Mouse (Mus musculus): Measurements from ENCODE around the gene Manf. TPM values are rescaled to one million over a fixed set of nuclear protein-coding genes. Genes with fewer than 3 reads are reported as not detected.
A peak's percentile ranks its signal among the peaks of the same experiment; 100 is the strongest.

The Manf gene
- polyA plus RNA-seq, 1 experiment from 2014 or later, result 194 TPM

DNA sequence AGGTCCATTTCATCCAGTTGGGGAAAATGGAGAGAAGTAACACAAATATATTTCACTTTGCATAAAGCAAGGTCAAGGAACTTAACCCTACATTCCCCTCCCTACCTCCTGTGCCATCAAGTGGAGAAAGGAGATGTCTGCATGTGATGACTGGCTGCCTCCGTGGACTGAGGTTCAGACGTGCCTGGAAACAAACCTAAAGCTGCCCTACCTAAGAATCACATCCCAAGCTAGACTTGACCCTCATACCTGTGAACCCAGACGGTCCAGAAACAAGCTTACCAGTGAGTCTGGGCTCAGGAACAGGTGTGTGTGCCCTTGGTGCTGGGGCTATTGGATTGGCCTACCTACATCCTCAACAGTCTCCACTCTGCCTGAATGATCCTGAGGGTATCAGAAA lies 1.5 kb upstream of the Manf start:
- Histone ChIP-seq H3K4me1 (peaks cover 29% of the 10 kb centered on the region), H3K4me3 (no peak overlapping the region), H3K9ac (replicated peaks) (no peak overlapping the region; the same call in 1 of the 2 replicates), H3K9me3 (no peaks in the 10 kb centered on the region), H3K27ac (replicated peaks) (no peak overlapping the region), H3K27me3 (no peaks in the 10 kb centered on the region), H3K4me2 (replicated peaks) (peak overlapping the region; percentile 19), H3K36me3 (peaks cover 28% of the 10 kb centered on the region)
- ATAC-seq (ENCODE audit: low FRiP score, low read depth), result no peak
- 49% methylated on average over 3 of the region's 3 CpGs for WGBS

DNA sequence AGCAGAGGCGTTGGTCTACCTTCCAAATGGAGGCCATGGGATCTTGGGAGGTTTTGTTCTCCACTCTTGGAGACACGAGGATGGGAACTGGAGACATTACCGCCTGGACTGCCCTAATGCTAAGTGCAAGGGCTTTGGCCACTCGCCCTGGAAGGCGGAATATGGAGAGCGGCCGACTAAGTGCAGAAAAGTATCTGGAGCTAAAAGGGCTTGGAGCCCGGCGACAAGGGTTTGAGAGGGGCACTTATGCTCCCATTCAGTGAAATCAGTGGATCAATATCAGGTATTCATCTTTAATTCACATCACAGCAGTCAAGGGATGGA lies 735 bp upstream of the Manf start:
- WGBS, result under 1% methylated on average over 9 of the region's 9 CpGs
- peaks cover 32% of the 10 kb centered on the region for H3K36me3 ChIP-seq
- ATAC-seq (ENCODE audit: low FRiP score, low read depth), result no peak
- H3K27ac ChIP-seq (replicated peaks), result peak overlapping the region; percentile 93
- no peaks in the 10 kb centered on the region for H3K9me3 ChIP-seq
- no peaks in the 10 kb centered on the region for H3K27me3 ChIP-seq
- peaks cover 36% of the 10 kb centered on the region for H3K4me1 ChIP-seq
- H3K4me3 ChIP-seq, result peak overlapping the region; percentile 95
- H3K4me2 ChIP-seq (replicated peaks), result peak overlapping the region; percentile 83
- peak overlapping the region; percentile 83 for H3K9ac ChIP-seq (replicated peaks)

DNA sequence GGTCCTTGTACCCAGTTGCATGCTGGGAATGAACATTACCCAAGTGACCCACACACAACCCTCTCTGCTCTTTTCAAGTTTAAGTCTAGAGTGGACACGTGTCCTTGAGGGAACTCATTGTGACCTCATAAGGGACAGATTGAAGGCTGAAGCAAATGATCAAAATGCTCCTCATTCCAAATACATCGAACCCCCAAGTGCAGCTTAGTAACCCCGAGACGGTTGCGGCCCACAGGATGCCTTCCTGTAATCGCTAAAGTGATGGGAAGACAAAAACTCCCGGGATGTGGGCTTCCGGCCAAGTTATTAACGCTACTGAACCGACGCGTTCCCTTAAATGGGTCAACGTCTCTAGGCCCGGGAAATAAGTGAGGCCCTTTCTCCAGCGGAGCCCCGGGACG lies 438 bp downstream of the Manf start:
- Histone ChIP-seq H3K4me2 (replicated peaks) (peak overlapping the region; percentile 68), H3K9ac (replicated peaks) (peak overlapping the region; percentile 83), H3K27me3 (no peaks in the 10 kb centered on the region), H3K4me3 (peak overlapping the region; percentile 95), H3K4me1 (peaks cover 39% of the 10 kb centered on the region), H3K36me3 (peaks cover 32% of the 10 kb centered on the region), H3K9me3 (no peaks in the 10 kb centered on the region), H3K27ac (replicated peaks) (peak overlapping the region; percentile 93)
- no peak for ATAC-seq (ENCODE audit: low FRiP score, low read depth)
- WGBS, result 2% methylated on average over 17 of the region's 17 CpGs

DNA sequence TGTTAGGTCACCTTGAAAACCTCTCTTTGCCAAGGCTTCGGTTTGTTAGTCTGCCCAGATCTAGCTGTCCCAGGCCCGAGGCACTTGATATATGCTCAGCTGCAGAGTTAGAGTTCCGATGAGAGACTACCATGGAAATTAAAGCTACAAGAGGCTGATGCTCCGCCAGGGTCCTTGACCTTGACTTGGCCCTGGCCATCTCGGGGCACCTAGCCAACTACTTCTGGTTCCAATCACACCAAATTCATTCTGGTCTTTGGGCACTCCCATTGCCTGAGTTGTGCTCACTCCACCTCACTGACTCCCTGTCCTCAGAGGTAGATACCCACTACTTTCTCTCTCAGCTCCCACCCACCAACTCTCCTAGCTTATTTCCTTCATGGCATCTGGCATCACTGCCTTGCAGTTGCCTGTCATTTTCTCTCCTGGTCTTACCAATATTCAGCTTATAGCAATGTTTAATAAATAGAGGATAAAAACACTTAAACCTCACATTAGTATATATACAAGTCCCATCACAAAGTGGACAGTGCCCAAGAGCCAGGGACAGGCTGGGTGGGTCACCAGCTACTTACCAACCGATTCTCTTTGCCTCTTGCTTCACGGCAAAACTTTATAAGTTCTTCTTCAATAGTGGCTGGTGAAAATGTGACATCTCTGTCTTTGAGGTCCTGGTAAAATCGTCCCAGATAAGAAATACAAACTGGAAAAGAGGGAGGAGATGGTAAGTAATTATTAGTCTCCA lies 1.1 kb downstream of the Manf start:
- Histone ChIP-seq H3K36me3 (peaks cover 32% of the 10 kb centered on the region), H3K9me3 (no peaks in the 10 kb centered on the region), H3K4me3 (peak overlapping the region; percentile 95), H3K9ac (replicated peaks) (peak overlapping the region; percentile 83), H3K27ac (replicated peaks) (no peak overlapping the region), H3K4me2 (replicated peaks) (peak overlapping the region; percentile 68), H3K27me3 (no peaks in the 10 kb centered on the region), H3K4me1 (peaks cover 39% of the 10 kb centered on the region)
- ATAC-seq (ENCODE audit: low FRiP score, low read depth), result no peak
- WGBS, result 72% methylated on average over 8 of the region's 8 CpGs

DNA sequence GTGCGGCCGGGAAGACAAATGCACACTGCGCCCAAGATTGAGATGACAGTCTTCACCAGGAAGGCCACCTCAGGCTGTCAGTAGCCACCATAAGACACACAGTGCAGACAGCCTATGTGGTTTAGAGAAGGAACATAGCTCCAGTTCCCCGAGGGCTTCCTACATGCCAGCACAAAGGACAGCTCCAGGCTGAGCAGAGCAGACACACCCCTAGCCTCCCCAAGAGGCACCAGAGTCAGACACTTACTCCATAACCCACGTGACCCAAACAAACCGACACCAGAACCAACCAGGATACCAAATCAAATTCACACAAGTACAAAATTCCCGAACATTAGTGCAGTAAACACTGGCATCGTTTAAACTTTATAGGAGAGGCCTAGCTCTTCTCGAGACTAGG lies 2.5 kb downstream of the Manf start:
- no peak for ATAC-seq (ENCODE audit: low FRiP score, low read depth)
- no peak overlapping the region for H3K27ac ChIP-seq (replicated peaks)
- H3K4me1 ChIP-seq, result peaks cover 52% of the 10 kb centered on the region
- H3K36me3 ChIP-seq, result peaks cover 41% of the 10 kb centered on the region
- H3K4me2 ChIP-seq (replicated peaks), result no peak overlapping the region
- H3K4me3 ChIP-seq, result no peak overlapping the region
- no peak overlapping the region for H3K9ac ChIP-seq (replicated peaks)
- WGBS, result 92% methylated on average over 9 of the region's 9 CpGs
- no peaks in the 10 kb centered on the region for H3K9me3 ChIP-seq
- H3K27me3 ChIP-seq, result no peaks in the 10 kb centered on the region

DNA sequence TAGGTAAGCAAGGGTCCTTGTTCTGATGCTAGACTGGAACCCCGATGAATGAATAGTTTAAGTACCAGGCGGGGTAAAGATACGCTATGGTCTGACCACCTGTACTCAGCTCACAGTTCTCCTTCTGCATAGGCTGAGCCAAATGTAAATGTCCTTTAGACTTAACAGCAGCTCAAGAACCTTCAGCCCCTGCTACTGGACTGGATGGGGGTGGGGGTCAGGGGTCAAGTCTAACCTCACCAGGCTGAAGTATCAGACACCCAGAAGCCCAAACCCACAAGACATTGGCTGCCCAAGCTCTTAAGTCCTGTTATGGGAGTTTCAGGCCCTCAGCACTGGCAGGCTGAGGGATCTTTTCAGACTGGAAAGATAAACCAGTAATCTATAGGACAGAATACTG lies 3.4 kb downstream of the Manf start:
- H3K9ac ChIP-seq (replicated peaks), result no peak overlapping the region
- peaks cover 60% of the 10 kb centered on the region for H3K4me1 ChIP-seq
- H3K9me3 ChIP-seq, result no peaks in the 10 kb centered on the region
- 91% methylated on average over 3 of the region's 3 CpGs for WGBS
- no peak overlapping the region for H3K4me3 ChIP-seq
- H3K36me3 ChIP-seq, result peaks cover 48% of the 10 kb centered on the region
- no peak for ATAC-seq (ENCODE audit: low FRiP score, low read depth)
- no peaks in the 10 kb centered on the region for H3K27me3 ChIP-seq
- H3K4me2 ChIP-seq (replicated peaks), result no peak overlapping the region
- H3K27ac ChIP-seq (replicated peaks), result no peak overlapping the region

DNA sequence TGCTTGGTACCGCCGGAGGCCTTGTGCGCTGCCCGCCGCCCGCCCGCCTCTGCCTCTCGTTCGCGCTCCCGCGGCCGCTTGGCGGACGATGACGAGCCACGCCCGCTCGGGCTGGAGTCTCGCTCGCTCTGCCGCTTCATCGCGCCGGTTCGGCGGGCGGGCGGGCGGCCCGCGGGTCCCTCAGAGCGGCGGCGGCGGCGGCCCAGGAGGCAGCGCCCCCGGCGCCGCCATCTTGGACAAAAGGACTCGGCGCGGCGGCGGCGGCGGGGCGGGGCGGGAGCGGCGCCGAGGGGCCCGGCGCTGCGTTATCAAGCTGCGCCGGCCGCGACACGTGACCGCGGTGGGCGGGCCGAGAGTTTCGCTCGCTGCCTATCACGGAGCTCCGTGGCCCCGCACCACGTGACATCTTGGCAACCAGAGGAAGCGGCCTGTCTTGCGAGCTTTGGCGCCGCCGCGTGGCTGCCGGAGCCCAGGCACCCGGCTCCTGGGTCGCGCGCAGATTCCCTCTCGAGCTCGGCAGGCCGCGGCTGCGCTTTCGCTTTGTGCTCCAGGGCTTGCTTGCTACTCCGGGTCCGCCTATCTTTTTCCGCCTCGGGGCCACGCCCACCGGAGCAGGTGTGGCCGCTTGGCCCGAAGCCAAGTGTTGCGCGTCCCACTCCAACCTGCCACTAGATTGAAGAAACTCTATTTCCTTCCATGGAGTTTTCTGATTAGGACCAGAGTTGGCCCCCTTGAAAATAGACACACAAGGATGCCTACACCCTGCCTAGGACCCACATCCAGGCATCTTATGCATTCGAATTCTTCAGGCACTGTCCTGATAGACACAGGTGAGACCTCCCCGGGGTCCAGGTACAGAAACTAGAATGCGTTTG lies 4.7 kb downstream of the Manf start, which contains the start of gene Rbm15b:
Rbm15b (minus strand) TSS at position 601 of the 875 bp plus-strand sequence.
- WGBS, result 2% methylated on average over 86 of the region's 101 CpGs
- Histone ChIP-seq H3K36me3 (peaks cover 61% of the 10 kb centered on the region), H3K27me3 (no peaks in the 10 kb centered on the region)

DNA sequence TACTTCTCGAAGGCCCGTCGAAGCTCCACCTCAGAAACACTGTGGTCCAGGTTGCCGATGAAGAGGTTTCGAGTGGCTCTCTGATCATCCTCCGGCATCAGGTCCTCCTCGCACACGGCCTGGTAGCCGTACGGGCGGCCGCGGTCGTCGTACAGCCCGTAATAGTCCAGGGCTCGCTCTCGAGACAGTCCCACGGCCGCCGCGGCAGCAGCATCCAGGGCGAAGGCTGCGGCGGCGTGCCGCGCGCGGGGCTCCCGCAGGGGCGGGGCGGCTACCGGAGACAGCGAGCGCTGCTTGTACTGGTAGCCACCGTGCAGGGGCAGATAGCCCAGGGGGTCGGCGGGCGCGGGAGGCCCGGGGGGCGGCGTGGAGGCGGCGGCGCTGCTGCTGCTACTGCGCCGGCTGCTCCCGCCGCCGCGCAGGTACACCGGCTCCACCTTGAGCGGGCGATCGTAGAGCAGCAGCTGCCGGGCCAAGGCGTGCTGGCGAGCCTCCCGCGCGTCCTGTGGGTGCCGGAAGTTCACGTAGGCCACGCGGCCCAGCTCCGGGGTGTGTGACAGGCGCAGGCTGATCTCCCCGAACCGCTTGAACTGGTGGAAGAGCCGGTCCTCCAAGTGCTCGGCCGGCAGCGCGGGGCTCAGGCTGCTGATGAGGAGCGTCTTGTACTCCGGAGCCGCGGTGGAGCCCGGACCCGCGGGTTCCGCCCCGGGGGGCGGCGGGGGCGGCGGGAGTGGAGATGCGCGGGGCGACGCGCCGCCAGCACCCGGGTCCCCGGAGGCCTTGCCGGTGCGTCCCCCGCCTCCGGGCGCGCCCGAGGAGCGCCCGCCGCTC lies 5.7 kb downstream of the Manf start:
- ATAC-seq (ENCODE audit: low FRiP score, low read depth), result peak; percentile 5; the same call in 1 of the 2 replicates
- peak overlapping the region; percentile 91 for H3K27ac ChIP-seq (replicated peaks)
- 1% methylated on average over 65 of the region's 107 CpGs for WGBS
- no peaks in the 10 kb centered on the region for H3K9me3 ChIP-seq
- H3K27me3 ChIP-seq, result no peaks in the 10 kb centered on the region
- H3K36me3 ChIP-seq, result peaks cover 70% of the 10 kb centered on the region
- peak overlapping the region; percentile 99 for H3K9ac ChIP-seq (replicated peaks)
- peak overlapping the region; percentile 91 for H3K4me3 ChIP-seq
- peaks cover 73% of the 10 kb centered on the region for H3K4me1 ChIP-seq
- peak overlapping the region; percentile 95 for H3K4me2 ChIP-seq (replicated peaks)

More for the DNA sequence above, 4.7 kb downstream of the Manf start, which contains the start of gene Rbm15b:
- H3K4me3 ChIP-seq, result peak within 1 kb of the TSS; percentile 91
- H3K9ac ChIP-seq (replicated peaks), result peak within 1 kb of the TSS; percentile 99
- peak within 1 kb of the TSS; percentile 95 for H3K4me2 ChIP-seq (replicated peaks)
- H3K9me3 ChIP-seq, result no peaks in the 10 kb centered on the region
- peaks cover 66% of the 10 kb centered on the region for H3K4me1 ChIP-seq
- H3K27ac ChIP-seq (replicated peaks), result peak within 1 kb of the TSS; percentile 91
- ATAC-seq (ENCODE audit: low FRiP score, low read depth), result peak; percentile 67

DNA sequence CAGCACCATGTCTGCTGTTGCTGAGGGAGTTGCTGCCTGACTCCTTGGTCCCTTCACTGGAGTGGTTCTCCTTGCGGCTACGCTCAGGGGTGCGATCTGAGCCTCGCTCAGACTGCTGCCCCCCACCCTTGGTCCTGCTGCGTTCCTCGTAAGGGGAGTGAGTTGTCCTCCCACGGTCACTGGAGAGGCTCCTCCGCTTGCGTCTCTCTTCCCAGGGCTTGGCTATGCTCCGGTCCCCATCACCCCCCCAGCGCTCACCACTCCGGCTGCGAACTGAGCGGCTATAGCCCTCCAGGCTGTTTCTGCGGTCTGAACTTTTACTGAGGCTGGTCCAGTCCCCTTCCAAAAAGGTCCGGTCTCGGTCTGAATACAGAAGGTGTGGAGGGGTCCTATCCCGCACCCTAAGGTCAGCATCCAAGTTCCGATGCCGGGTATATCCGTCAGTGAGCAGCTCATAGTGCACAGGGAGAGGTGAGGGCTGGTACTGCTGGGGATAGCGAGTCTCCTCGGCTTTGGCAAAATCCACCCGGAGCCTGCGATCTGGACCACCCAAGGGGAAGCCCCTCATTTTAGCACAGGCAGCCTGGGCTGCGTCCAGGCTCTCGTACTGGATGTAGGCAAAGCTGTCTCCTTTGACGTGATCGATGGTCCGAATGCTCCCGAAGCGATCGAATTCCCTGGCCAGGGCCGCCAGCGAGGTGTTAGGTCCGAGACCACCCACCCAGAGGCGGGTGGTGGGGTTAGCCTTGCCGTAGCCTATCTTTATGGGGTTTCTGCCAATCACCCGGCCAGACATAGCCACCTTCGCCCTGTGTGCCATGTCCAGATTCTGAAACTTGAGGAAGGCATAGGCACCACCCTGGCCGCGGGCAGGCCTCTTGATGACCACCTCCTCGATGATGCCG lies 6.5 kb downstream of the Manf start:
- no peaks in the 10 kb centered on the region for H3K9me3 ChIP-seq
- peaks cover 68% of the 10 kb centered on the region for H3K36me3 ChIP-seq
- no peak for ATAC-seq (ENCODE audit: low FRiP score, low read depth)
- 23% methylated on average over 44 of the region's 44 CpGs for WGBS
- H3K27ac ChIP-seq (replicated peaks), result peak overlapping the region; percentile 91; the same call in 1 of the 2 replicates
- H3K4me1 ChIP-seq, result peaks cover 64% of the 10 kb centered on the region
- peak overlapping the region; percentile 99 for H3K9ac ChIP-seq (replicated peaks)
- no peaks in the 10 kb centered on the region for H3K27me3 ChIP-seq
- peak overlapping the region; percentile 95 for H3K4me2 ChIP-seq (replicated peaks)
- peak overlapping the region; percentile 91 for H3K4me3 ChIP-seq

DNA sequence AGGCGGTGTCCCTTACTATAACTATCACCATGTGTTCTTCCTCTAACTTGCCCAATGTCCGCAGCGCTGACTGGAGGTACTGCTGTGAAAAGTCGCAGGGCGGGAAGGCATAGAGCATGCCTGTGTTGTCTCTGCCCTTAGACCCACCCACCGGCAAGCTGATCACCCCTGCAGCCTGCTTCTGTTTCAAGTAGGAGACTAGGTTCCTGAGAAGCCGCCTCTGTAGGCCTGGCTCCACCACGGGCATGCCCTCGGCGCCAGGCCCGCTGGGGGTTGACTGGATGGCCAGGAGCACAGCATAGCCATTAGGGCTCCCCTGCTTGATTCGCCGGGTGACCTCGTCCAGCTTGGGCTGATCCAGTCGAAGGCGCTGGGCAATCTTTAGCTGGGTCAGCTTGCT lies 7.5 kb downstream of the Manf start:
- Histone ChIP-seq H3K4me1 (peaks cover 56% of the 10 kb centered on the region), H3K27me3 (no peaks in the 10 kb centered on the region), H3K4me3 (peak overlapping the region; percentile 91), H3K36me3 (peaks cover 68% of the 10 kb centered on the region), H3K27ac (replicated peaks) (no peak overlapping the region), H3K9ac (replicated peaks) (peak overlapping the region; percentile 99), H3K9me3 (no peaks in the 10 kb centered on the region), H3K4me2 (replicated peaks) (peak overlapping the region; percentile 95)
- no peak for ATAC-seq (ENCODE audit: low FRiP score, low read depth)
- 51% methylated on average over 16 of the region's 16 CpGs for WGBS

DNA sequence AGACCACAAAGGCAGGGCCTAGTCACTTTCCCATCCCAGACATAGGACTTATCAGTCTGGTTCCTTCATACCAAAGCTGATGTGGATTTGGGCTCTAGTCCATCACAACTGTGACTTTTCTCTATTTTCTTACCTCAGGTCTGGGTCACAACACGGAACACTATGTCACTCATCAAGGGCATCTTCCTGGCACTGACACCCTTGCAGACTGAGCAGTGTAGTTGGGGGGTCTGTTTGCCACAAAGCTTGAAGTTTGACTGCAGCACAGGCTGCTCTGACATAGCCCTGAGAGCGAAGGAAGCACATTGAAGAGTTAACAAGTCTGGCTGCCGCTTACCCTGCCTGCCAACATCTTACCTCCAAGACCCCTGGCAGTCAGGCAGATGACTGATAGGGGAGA lies 8.7 kb downstream of the Manf start:
- peak overlapping the region; percentile 95 for H3K4me2 ChIP-seq (replicated peaks)
- 86% methylated on average over 3 of the region's 3 CpGs for WGBS
- H3K9me3 ChIP-seq, result no peaks in the 10 kb centered on the region
- H3K4me3 ChIP-seq, result peak overlapping the region; percentile 27
- no peak for ATAC-seq (ENCODE audit: low FRiP score, low read depth)
- H3K36me3 ChIP-seq, result peaks cover 68% of the 10 kb centered on the region
- peaks cover 51% of the 10 kb centered on the region for H3K4me1 ChIP-seq
- peak overlapping the region; percentile 37 for H3K9ac ChIP-seq (replicated peaks)
- H3K27me3 ChIP-seq, result no peaks in the 10 kb centered on the region
- no peak overlapping the region for H3K27ac ChIP-seq (replicated peaks)
